Mouse (Mus musculus) ES-E14 (cell line): ENCODE results near the gene Rbm19. TPM values are rescaled to one million over a fixed set of nuclear protein-coding genes. Genes with fewer than 3 reads are reported as not detected.

Experiments
- DNase-seq: peaks from one replicate; pipeline ENCODE4 v3.0.0-alpha.2; 2013; ENCODE audit warnings: low read depth, low spot score
- H3K27ac ChIP-seq: 2 replicates; pipeline ENCODE4 v1.5.1; 2012; ENCODE audit warnings: low read depth, mild to moderate bottlenecking, low read length, moderate library complexity, mixed read lengths; ENCODE audit not compliant: poor library complexity, insufficient read depth, severe bottlenecking
- H3K36me3 ChIP-seq: 2 replicates; pipeline ENCODE4 v1.6.1; 2012; ENCODE audit warnings: mild to moderate bottlenecking, low read length, moderate library complexity, mixed read lengths; ENCODE audit not compliant: control insufficient read depth, poor library complexity, insufficient read depth, severe bottlenecking
- H3K4me1 ChIP-seq, 2 experiments: fragments of 150-350 bp in 1 of 2; sonication (generic) in 1 of 2; 2 replicates each; pipeline ENCODE4 v1.6.1; 2012; ENCODE audit warnings: low read length in 2 of 2, mild to moderate bottlenecking in 1 of 2, mixed read lengths in 1 of 2; ENCODE audit not compliant: control insufficient read depth in 2 of 2, insufficient read depth in 2 of 2, poor library complexity in 1 of 2
- H3K4me3 ChIP-seq, 2 experiments: fragments of 150-350 bp in 1 of 2; sonication (generic) in 1 of 2; 2 replicates each; pipeline ENCODE4 v1.5.1; 2012; ENCODE audit warnings: low read length in 2 of 2, low read depth in 1 of 2, mild to moderate bottlenecking in 1 of 2, mixed read lengths in 1 of 2; ENCODE audit not compliant: insufficient read depth in 1 of 2, poor library complexity in 1 of 2, severe bottlenecking in 1 of 2
- H3K9ac ChIP-seq: 2 replicates; pipeline ENCODE4 v1.6.1; 2012; ENCODE audit warnings: low read depth, mild to moderate bottlenecking, low read length, mixed read lengths; ENCODE audit not compliant: poor library complexity, insufficient read depth, severe bottlenecking
- H3K9me3 ChIP-seq: fragments of 150-350 bp; sonication (generic); 2 replicates; pipeline ENCODE4 v1.6.1; 2012; ENCODE audit warnings: low read depth, mild to moderate bottlenecking, low read length; ENCODE audit not compliant: control insufficient read depth, insufficient read depth
- CHD2 ChIP-seq: IDR thresholded peaks from 2 replicates; pipeline ENCODE4 v1.6.1; 2014; ENCODE audit warnings: mild to moderate bottlenecking, low read depth, low read length, inconsistent platforms
- HCFC1 ChIP-seq: IDR thresholded peaks from 2 replicates; pipeline ENCODE4 v1.6.1; 2012; ENCODE audit warnings: low read length, inconsistent platforms, borderline replicate concordance; ENCODE audit not compliant: insufficient read depth
- MAFK ChIP-seq: IDR thresholded peaks from 2 replicates; pipeline ENCODE4 v1.6.1; 2014; ENCODE audit warnings: mild to moderate bottlenecking, low read depth, low read length, inconsistent platforms; ENCODE audit not compliant: insufficient read depth
- ZC3H11A ChIP-seq: IDR thresholded peaks from 2 replicates; pipeline ENCODE4 v1.6.1; 2012; ENCODE audit warnings: low read depth, mild to moderate bottlenecking, inconsistent platforms, low read length, borderline replicate concordance
- ZNF384 ChIP-seq: IDR thresholded peaks from 2 replicates; pipeline ENCODE4 v1.6.1; 2012; ENCODE audit warnings: low read depth, low read length, inconsistent platforms
- in situ Hi-C, 2 experiments: fragments of 600-800 bp; cut with MboI; formaldehyde crosslinking; loops; one replicate each; pipeline ENCODE4 v1.15.1; 2025; ENCODE audit warnings: low sequenced_read_pairs in 2 of 2, inconsistent platforms in 1 of 2; ENCODE audit not compliant: unreplicated experiment in 2 of 2
- total RNA-seq: library from RNA; depleted of rRNA; stranded (reverse); fragments of 300-350 nt; gene quantifications from 2 replicates; pipeline ENCODE4 v1.2.3, GENCODE M21; 2012

Gene Rbm19
- total RNA-seq, 1 experiment, result 67.6 TPM

- no peak overlapping the region for H3K9ac ChIP-seq
- no peak for DNase-seq
- peaks cover 6% of the 10 kb centered on the region; the same call in 1 of the 2 replicates for H3K36me3 ChIP-seq
- H3K4me1 ChIP-seq, result peaks cover 1 to 10% of the 10 kb centered on the region in 2 experiments; a peak in 1 of 4 replicates
- in situ Hi-C loops, result no loop called here
- no peak overlapping the region for H3K4me3 ChIP-seq
- no peak for TF ChIP-seq MAFK
- TF ChIP-seq ZC3H11A, result no peak
- TF ChIP-seq CHD2, result no peak
- TF ChIP-seq HCFC1, result no peak
- TF ChIP-seq ZNF384, result no peak
- H3K9me3 ChIP-seq, result no peaks in the 10 kb centered on the region
- no peak overlapping the region for H3K27ac ChIP-seq
Observed at GRCm38 (mm10) chr5:120167787-120168325, 51.6 kb downstream of the Rbm19 start.

- in situ Hi-C loops, result no loop called here
- no peak overlapping the region for H3K9ac ChIP-seq
- TF ChIP-seq ZC3H11A, result no peak
- TF ChIP-seq MAFK, result no peak
- TF ChIP-seq CHD2, result no peak
- no peak for TF ChIP-seq ZNF384
- TF ChIP-seq HCFC1, result no peak
- no peaks in the 10 kb centered on the region for H3K9me3 ChIP-seq
- no peak overlapping the region for H3K4me3 ChIP-seq
- no peak overlapping the region for H3K27ac ChIP-seq
- DNase-seq, result no peak
- H3K36me3 ChIP-seq, result peaks cover 18% of the 10 kb centered on the region; the same call in 1 of the 2 replicates
- H3K4me1 ChIP-seq, result no peaks in the 10 kb centered on the region
Observed at GRCm38 (mm10) chr5:120171865-120172728, 55.8 kb downstream of the Rbm19 start.

DNA sequence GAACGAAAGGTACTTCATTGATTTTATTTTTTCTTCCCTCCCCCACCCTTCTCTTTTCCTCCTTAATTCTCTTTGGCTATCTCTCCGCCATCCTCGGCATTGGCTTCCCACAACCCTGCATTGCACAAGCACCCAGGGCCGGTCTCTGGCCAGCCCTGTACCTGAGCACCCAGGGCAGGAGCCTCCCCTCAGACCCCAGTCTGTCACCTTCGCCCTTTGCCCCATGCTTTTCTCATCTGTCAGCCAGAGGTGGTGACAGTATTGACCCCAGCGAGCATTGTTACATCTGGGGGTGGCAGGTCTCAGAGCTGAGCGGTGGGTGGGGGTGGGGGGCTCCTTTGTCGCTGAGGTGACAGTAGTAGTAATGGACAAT is 56.5 kb downstream of the Rbm19 start:
- no peak for DNase-seq
- Histone ChIP-seq H3K36me3 (peaks cover 23% of the 10 kb centered on the region; the same call in 1 of the 2 replicates), H3K9ac (no peak overlapping the region), H3K9me3 (no peaks in the 10 kb centered on the region), H3K4me3 (no peak overlapping the region), H3K27ac (no peak overlapping the region), H3K4me1 (no peaks in the 10 kb centered on the region)
- no peak for TF ChIP-seq HCFC1
- TF ChIP-seq CHD2, result no peak
- TF ChIP-seq MAFK, result no peak
- TF ChIP-seq ZC3H11A, result no peak
- TF ChIP-seq ZNF384, result no peak
- in situ Hi-C loops, result no loop called here

DNA sequence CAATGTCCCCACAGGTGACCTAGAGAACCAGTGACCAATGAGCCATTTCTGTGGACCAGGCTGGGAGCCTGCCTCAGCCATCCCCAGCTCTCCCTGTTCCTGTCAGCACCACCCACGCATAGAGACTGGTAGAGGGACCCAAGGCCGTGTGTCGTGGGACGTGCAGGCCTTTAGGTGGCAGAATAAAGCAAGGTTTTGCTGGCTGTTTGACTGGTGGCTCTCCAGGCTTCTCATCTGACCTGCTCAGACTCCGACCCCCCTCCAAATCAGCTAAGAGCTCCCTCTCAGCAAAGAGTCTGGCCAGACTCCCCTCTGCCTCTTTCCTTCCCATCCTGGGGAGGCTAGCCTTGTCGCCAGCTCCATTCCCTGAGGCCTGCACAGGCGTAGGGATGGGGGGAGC is 58.1 kb downstream of the Rbm19 start:
- Histone ChIP-seq H3K4me1 (no peaks in the 10 kb centered on the region), H3K9ac (no peak overlapping the region), H3K4me3 (no peak overlapping the region), H3K36me3 (peaks cover 32% of the 10 kb centered on the region), H3K27ac (no peak overlapping the region), H3K9me3 (no peaks in the 10 kb centered on the region)
- in situ Hi-C loops, result no loop called here
- TF ChIP-seq ZC3H11A, result no peak
- TF ChIP-seq HCFC1, result no peak
- no peak for TF ChIP-seq CHD2
- no peak for TF ChIP-seq MAFK
- no peak for TF ChIP-seq ZNF384
- DNase-seq, result no peak
